Mouse (Mus musculus): ENCODE data around the gene Bdkrb1. TPM values are rescaled to one million over a fixed set of nuclear protein-coding genes. Genes with fewer than 3 reads are reported as not detected.

Gene Bdkrb1
- polyA plus RNA-seq (2015; fragmentation: Nextera tagmentation; extraction: Ambion mirVana), result not detected in 2 replicates

- H3K9me3 ChIP-seq (ENCODE audit: control insufficient read depth, low read length), result no peaks in the 10 kb centered on the region
- no peaks in the 10 kb centered on the region for H3K27me3 ChIP-seq (ENCODE audit: control insufficient read depth, insufficient read depth, low read depth, low read length)
- H3K4me3 ChIP-seq (ENCODE audit: low read length), result no peak within 1 kb of the TSS
- no peaks in the 10 kb centered on the region for H3K36me3 ChIP-seq (ENCODE audit: control insufficient read depth, insufficient read depth, low read length)
- WGBS, result 79% methylated on average over 11 of the region's 11 CpGs
- no peak for ATAC-seq (ENCODE audit: low read depth)
- no peak within 1 kb of the TSS for H3K9ac ChIP-seq (ENCODE audit: low read length)
- H3K27ac ChIP-seq (ENCODE audit: low read length), result no peak within 1 kb of the TSS
- H3K4me1 ChIP-seq (replicated peaks; ENCODE audit: control insufficient read depth, insufficient read depth, low read length), result 0 out of 2 replicates have a peak, but pooled peaks cover 2% of the 10 kb centered on the region
- H3K4me2 ChIP-seq (ENCODE audit: low read depth, low read length), result no peak within 1 kb of the TSS
Measured at GRCm38 (mm10) chr12:105602581-105603210, at the start of gene Bdkrb1. Bdkrb1 (plus strand) TSS chr12:105603085.

- H3K9ac ChIP-seq (ENCODE audit: low read length), result no peak overlapping the region
- H3K9me3 ChIP-seq (ENCODE audit: control insufficient read depth, low read length), result no peaks in the 10 kb centered on the region
- no peak overlapping the region for H3K4me3 ChIP-seq (ENCODE audit: low read length)
- no peaks in the 10 kb centered on the region for H3K36me3 ChIP-seq (ENCODE audit: control insufficient read depth, insufficient read depth, low read length)
- no peak overlapping the region for H3K4me2 ChIP-seq (ENCODE audit: low read depth, low read length)
- peaks cover 25% of the 10 kb centered on the region for H3K4me1 ChIP-seq (replicated peaks; ENCODE audit: control insufficient read depth, insufficient read depth, low read length)
- H3K27ac ChIP-seq (ENCODE audit: low read length), result peak overlapping the region; percentile 34; the same call in 1 of the 2 replicates
- no peaks in the 10 kb centered on the region for H3K27me3 ChIP-seq (ENCODE audit: control insufficient read depth, insufficient read depth, low read depth, low read length)
- WGBS, result 37% methylated on average over 8 of the region's 8 CpGs
- ATAC-seq (ENCODE audit: low read depth), result peak; percentile 51
Measured at GRCm38 (mm10) chr12:105554151-105554772, 48.6 kb upstream of the Bdkrb1 start.

GRCm38 (mm10) chr12:105555172-105555571 lies 47.7 kb upstream of the Bdkrb1 start:
- Histone ChIP-seq H3K36me3 (ENCODE audit: control insufficient read depth, insufficient read depth, low read length) (no peaks in the 10 kb centered on the region), H3K27me3 (ENCODE audit: control insufficient read depth, insufficient read depth, low read depth, low read length) (no peaks in the 10 kb centered on the region), H3K4me3 (ENCODE audit: low read length) (no peak overlapping the region), H3K9me3 (ENCODE audit: control insufficient read depth, low read length) (no peaks in the 10 kb centered on the region), H3K4me2 (ENCODE audit: low read depth, low read length) (no peak overlapping the region), H3K9ac (ENCODE audit: low read length) (no peak overlapping the region), H3K27ac (ENCODE audit: low read length) (no peak overlapping the region), H3K4me1 (replicated peaks; ENCODE audit: control insufficient read depth, insufficient read depth, low read length) (peaks cover 25% of the 10 kb centered on the region)
- WGBS, result 52% methylated on average over 5 of the region's 5 CpGs
- no peak for ATAC-seq (ENCODE audit: low read depth)

- Histone ChIP-seq H3K27ac (ENCODE audit: low read length) (0 out of 2 replicates have a peak overlapping the region, but pooled peaks have one; percentile 19), H3K9me3 (ENCODE audit: control insufficient read depth, low read length) (no peaks in the 10 kb centered on the region), H3K4me1 (replicated peaks; ENCODE audit: control insufficient read depth, insufficient read depth, low read length) (peaks cover 22% of the 10 kb centered on the region), H3K4me3 (ENCODE audit: low read length) (no peak overlapping the region), H3K27me3 (ENCODE audit: control insufficient read depth, insufficient read depth, low read depth, low read length) (peaks cover 4% of the 10 kb centered on the region; the same call in 1 of the 2 replicates), H3K9ac (ENCODE audit: low read length) (no peak overlapping the region), H3K36me3 (ENCODE audit: control insufficient read depth, insufficient read depth, low read length) (no peaks in the 10 kb centered on the region), H3K4me2 (ENCODE audit: low read depth, low read length) (no peak overlapping the region)
- WGBS, result 48% methylated on average over 7 of the region's 7 CpGs
- ATAC-seq (ENCODE audit: low read depth), result peak; percentile 64
Measured at GRCm38 (mm10) chr12:105557250-105557925, 45.5 kb upstream of the Bdkrb1 start.

GRCm38 (mm10) chr12:105561007-105561534 lies 41.8 kb upstream of the Bdkrb1 start:
- 45% methylated on average over 8 of the region's 8 CpGs for WGBS
- H3K36me3 ChIP-seq (ENCODE audit: control insufficient read depth, insufficient read depth, low read length), result no peaks in the 10 kb centered on the region
- peaks cover 22% of the 10 kb centered on the region for H3K4me1 ChIP-seq (replicated peaks; ENCODE audit: control insufficient read depth, insufficient read depth, low read length)
- no peaks in the 10 kb centered on the region for H3K9me3 ChIP-seq (ENCODE audit: control insufficient read depth, low read length)
- no peak overlapping the region for H3K9ac ChIP-seq (ENCODE audit: low read length)
- peaks cover 20% of the 10 kb centered on the region for H3K27me3 ChIP-seq (ENCODE audit: control insufficient read depth, insufficient read depth, low read depth, low read length)
- 0 out of 2 replicates have a peak, but pooled peaks have one; percentile 20 for ATAC-seq (ENCODE audit: low read depth)
- H3K4me3 ChIP-seq (ENCODE audit: low read length), result no peak overlapping the region
- H3K4me2 ChIP-seq (ENCODE audit: low read depth, low read length), result no peak overlapping the region
- H3K27ac ChIP-seq (ENCODE audit: low read length), result no peak overlapping the region

GRCm38 (mm10) chr12:105562056-105562820 lies 40.6 kb upstream of the Bdkrb1 start:
- peaks cover 4% of the 10 kb centered on the region for H3K9me3 ChIP-seq (ENCODE audit: control insufficient read depth, low read length)
- ATAC-seq (ENCODE audit: low read depth), result no peak
- H3K27me3 ChIP-seq (ENCODE audit: control insufficient read depth, insufficient read depth, low read depth, low read length), result peaks cover 20% of the 10 kb centered on the region
- peak overlapping the region; percentile 26 for H3K4me3 ChIP-seq (ENCODE audit: low read length)
- H3K4me2 ChIP-seq (ENCODE audit: low read depth, low read length), result peak overlapping the region; percentile 54; the same call in 1 of the 2 replicates
- WGBS, result 27% methylated on average over 8 of the region's 8 CpGs
- no peak overlapping the region for H3K27ac ChIP-seq (ENCODE audit: low read length)
- H3K4me1 ChIP-seq (replicated peaks; ENCODE audit: control insufficient read depth, insufficient read depth, low read length), result peaks cover 18% of the 10 kb centered on the region
- H3K36me3 ChIP-seq (ENCODE audit: control insufficient read depth, insufficient read depth, low read length), result no peaks in the 10 kb centered on the region
- H3K9ac ChIP-seq (ENCODE audit: low read length), result no peak overlapping the region

- H3K4me1 ChIP-seq (replicated peaks; ENCODE audit: control insufficient read depth, insufficient read depth, low read length), result peaks cover 15% of the 10 kb centered on the region
- peaks cover 20% of the 10 kb centered on the region for H3K27me3 ChIP-seq (ENCODE audit: control insufficient read depth, insufficient read depth, low read depth, low read length)
- H3K4me2 ChIP-seq (ENCODE audit: low read depth, low read length), result peak within 1 kb of the TSS; percentile 54
- H3K4me3 ChIP-seq (ENCODE audit: low read length), result peak within 1 kb of the TSS; percentile 26
- peak; percentile 76 for ATAC-seq (ENCODE audit: low read depth)
- peaks cover 7% of the 10 kb centered on the region for H3K9me3 ChIP-seq (ENCODE audit: control insufficient read depth, low read length)
- no peak within 1 kb of the TSS for H3K27ac ChIP-seq (ENCODE audit: low read length)
- H3K9ac ChIP-seq (ENCODE audit: low read length), result peak within 1 kb of the TSS; percentile 21; the same call in 1 of the 2 replicates
- H3K36me3 ChIP-seq (ENCODE audit: control insufficient read depth, insufficient read depth, low read length), result no peaks in the 10 kb centered on the region
- 6% methylated on average over 25 of the region's 25 CpGs for WGBS
Measured at GRCm38 (mm10) chr12:105562936-105563680, 39.8 kb upstream of the Bdkrb1 start, which contains the start of gene Bdkrb2. Bdkrb2 (plus strand) TSS chr12:105563226.

GRCm38 (mm10) chr12:105563726-105564275 lies 39.1 kb upstream of the Bdkrb1 start:
- Histone ChIP-seq H3K27me3 (ENCODE audit: control insufficient read depth, insufficient read depth, low read depth, low read length) (peaks cover 20% of the 10 kb centered on the region), H3K4me2 (ENCODE audit: low read depth, low read length) (peak overlapping the region; percentile 54), H3K9ac (ENCODE audit: low read length) (0 out of 2 replicates have a peak overlapping the region, but pooled peaks have one; percentile 21), H3K4me3 (ENCODE audit: low read length) (peak overlapping the region; percentile 26), H3K4me1 (replicated peaks; ENCODE audit: control insufficient read depth, insufficient read depth, low read length) (peaks cover 15% of the 10 kb centered on the region), H3K9me3 (ENCODE audit: control insufficient read depth, low read length) (peaks cover 7% of the 10 kb centered on the region), H3K36me3 (ENCODE audit: control insufficient read depth, insufficient read depth, low read length) (no peaks in the 10 kb centered on the region), H3K27ac (ENCODE audit: low read length) (no peak overlapping the region)
- 8% methylated on average over 25 of the region's 25 CpGs for WGBS
- ATAC-seq (ENCODE audit: low read depth), result 0 out of 2 replicates have a peak, but pooled peaks have one; percentile 26
